Mouse (Mus musculus) fibroblast of lung, adult 2 months (primary cell): ENCODE results near the gene Tnp1.

Experiments used
- DNase-seq: peaks from one replicate; pipeline ENCODE4 v3.0.0-alpha.2; 2011; ENCODE audit warnings: low read depth

The Tnp1 gene

GRCm38 (mm10) chr1:73004890-73005289, 10.8 kb downstream of the Tnp1 start:
- no peak for DNase-seq

- no peak for DNase-seq
Measured at GRCm38 (mm10) chr1:73002637-73003036, 13.1 kb downstream of the Tnp1 start.

GRCm38 (mm10) chr1:73001961-73002360, 13.7 kb downstream of the Tnp1 start:
- peak; percentile 50 for DNase-seq

GRCm38 (mm10) chr1:72994751-72995528, 20.8 kb downstream of the Tnp1 start:
- DNase-seq: no peak

GRCm38 (mm10) chr1:72992944-72993464, 22.7 kb downstream of the Tnp1 start:
- no peak for DNase-seq

- no peak for DNase-seq
Measured at GRCm38 (mm10) chr1:72992209-72992608, 23.5 kb downstream of the Tnp1 start.

GRCm38 (mm10) chr1:72988904-72989303, 26.8 kb downstream of the Tnp1 start:
- DNase-seq: no peak

GRCm38 (mm10) chr1:72986715-72987114, 29.0 kb downstream of the Tnp1 start:
- no peak for DNase-seq

- DNase-seq: no peak
Measured at GRCm38 (mm10) chr1:72978956-72979355, 36.8 kb downstream of the Tnp1 start.

GRCm38 (mm10) chr1:72974226-72974625, 41.5 kb downstream of the Tnp1 start:
- DNase-seq: no peak

GRCm38 (mm10) chr1:72970461-72970860, 45.2 kb downstream of the Tnp1 start:
- no peak for DNase-seq

GRCm38 (mm10) chr1:72969113-72969812, 46.4 kb downstream of the Tnp1 start:
- no peak for DNase-seq

- no peak for DNase-seq
Measured at GRCm38 (mm10) chr1:72966423-72966822, 49.3 kb downstream of the Tnp1 start.
